Mouse (Mus musculus) cerebellum, adult 2 months (tissue): ENCODE measurements at regions not wholly inside any gene's neighbourhood (a gene's known extent, or its start where the extent isn't known, plus 50 kb on each side); places are given as distances from the start of the nearest gene placed in this dataset.

Experiments used
- DNase-seq, 2 experiments: peaks; one replicate each; pipeline ENCODE4 v3.0.0; 2021
- H3K27ac ChIP-seq: fragments of 200-500 bp; 2 replicates; pipeline ENCODE4 v1.5.1; 2012; ENCODE audit warnings: low read length, control low read depth, inconsistent platforms; ENCODE audit not compliant: insufficient read depth
- H3K27me3 ChIP-seq: fragments of 200-500 bp; 2 replicates; pipeline ENCODE4 v1.6.1; 2012; ENCODE audit warnings: inconsistent platforms, mild to moderate bottlenecking, low read length, moderate library complexity; ENCODE audit not compliant: control insufficient read depth, insufficient read depth
- H3K4me1 ChIP-seq: fragments of 200-500 bp; 2 replicates; pipeline ENCODE4 v1.6.1; 2011; ENCODE audit warnings: low read length; ENCODE audit not compliant: control insufficient read depth, insufficient read depth
- H3K4me3 ChIP-seq: fragments of 200-500 bp; replicated peaks from 2 replicates; pipeline ENCODE3; 2011; ENCODE audit warnings: mild to moderate bottlenecking, low read depth, low read length, control low read depth; ENCODE audit not compliant: insufficient read depth
- CTCF ChIP-seq: fragments of 200-500 bp; IDR thresholded peaks from 2 replicates; pipeline ENCODE4 v1.5.1; 2011; ENCODE audit warnings: low read depth, mild to moderate bottlenecking, control low read depth, low read length, moderate library complexity, borderline replicate concordance; ENCODE audit not compliant: insufficient read depth
- POLR2A ChIP-seq: fragments of 200-500 bp; IDR thresholded peaks from 2 replicates; pipeline ENCODE4 v1.6.1; 2011; ENCODE audit warnings: low read length, control low read depth, borderline replicate concordance; ENCODE audit not compliant: insufficient read depth
- WGBS: fragments of 180-500 bp; shearing (Covaris S2); methylation state at CpG from one replicate; pipeline ENCODE4 v1.1.7; 2018; 5-methylcytosine and 5-hydroxymethylcytosine counted together

- no peak overlapping the region for H3K4me3 ChIP-seq
- no peak for TF ChIP-seq POLR2A
- TF ChIP-seq CTCF: no peak
- DNase-seq: no peak
- 85% methylated on average over 6 of the region's 6 CpGs for WGBS
- H3K27ac ChIP-seq: no peak overlapping the region
- no peaks in the 10 kb centered on the region for H3K27me3 ChIP-seq
- H3K4me1 ChIP-seq: no peaks in the 10 kb centered on the region
Observed at GRCm38 (mm10) chr13:32410065-32410464, 71.5 kb upstream of the Gmds start.

- Histone ChIP-seq H3K4me1 (no peaks in the 10 kb centered on the region), H3K4me3 (no peak overlapping the region), H3K27me3 (no peaks in the 10 kb centered on the region; the same call in 1 of the 2 replicates), H3K27ac (no peak overlapping the region)
- DNase-seq: no peak
- TF ChIP-seq CTCF: no peak
- TF ChIP-seq POLR2A: no peak
- WGBS: 62% methylated on average over 1 of the region's 1 CpGs
Observed at GRCm38 (mm10) chr13:32398616-32399015, 60.1 kb upstream of the Gmds start.
